Mouse (Mus musculus): ENCODE results near the gene Clcc1.
"Not testable (repeated sequence)": the region's sequence is repeated elsewhere in the genome, so short reads cannot be mapped to it uniquely, and the experiment has no call there.

Gene Clcc1

GRCm38 (mm10) chr3:108653710-108654379 is at the start of gene Clcc1:
Gene Clcc1 (plus strand): TSS chr3:108653913.
- ChIA-PET POLR2A (interaction anchor here (0.6 to 1.6 kb wide), 10 partner anchors 36 to 1039 kb away, joined by 3 to 6 read pairs (median 4); partner anchors contain the start of genes Stxbp3 (in 2 of the 4) and Taf13 (in 1 of the 4)), CTCF (no interaction called here)

GRCm38 (mm10) chr3:108608906-108609305 is 44.8 kb upstream of the Clcc1 start:
- POLR2A ChIA-PET = no interaction called here
- CTCF ChIA-PET = no interaction called here

DNA sequence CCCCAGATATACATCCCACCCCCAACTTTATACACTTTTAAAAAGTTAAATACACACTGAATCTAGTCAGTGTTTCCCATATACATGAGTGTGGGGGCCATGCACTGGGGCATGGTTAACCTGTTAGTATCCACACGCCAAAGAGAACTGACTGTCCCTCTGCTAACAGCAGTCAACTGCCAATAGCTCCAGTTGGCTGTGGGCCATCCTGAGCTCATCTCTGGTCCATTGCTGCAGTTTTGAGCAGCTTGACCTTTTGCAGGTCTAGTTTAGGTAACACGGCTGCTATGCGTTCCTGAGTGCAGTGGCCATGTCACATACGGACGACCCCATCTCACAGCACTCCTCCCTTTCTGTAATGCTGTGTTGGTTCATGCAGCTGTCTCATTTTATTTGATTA is 19.0 kb upstream of the Clcc1 start:
- ChIA-PET POLR2A (interaction anchor here in 2 of 4 experiments (0.6 to 0.7 kb wide), 3 partner anchors 12 to 338 kb away, joined by 3 to 5 read pairs (median 3); no protein-coding TSS in a partner anchor), CTCF (interaction anchor here in 2 of 4 experiments (0.6 to 0.7 kb wide), 2 partner anchors 21 to 227 kb away, joined by 3 to 5 read pairs; no protein-coding TSS in a partner anchor)

- POLR2A ChIA-PET = interaction anchor here in 1 of 4 experiments (0.8 kb wide), 1 partner anchor 16 kb away, joined by 3 read pairs; no protein-coding TSS in a partner anchor
Observed at GRCm38 (mm10) chr3:108639412-108639811, 14.3 kb upstream of the Clcc1 start.

DNA sequence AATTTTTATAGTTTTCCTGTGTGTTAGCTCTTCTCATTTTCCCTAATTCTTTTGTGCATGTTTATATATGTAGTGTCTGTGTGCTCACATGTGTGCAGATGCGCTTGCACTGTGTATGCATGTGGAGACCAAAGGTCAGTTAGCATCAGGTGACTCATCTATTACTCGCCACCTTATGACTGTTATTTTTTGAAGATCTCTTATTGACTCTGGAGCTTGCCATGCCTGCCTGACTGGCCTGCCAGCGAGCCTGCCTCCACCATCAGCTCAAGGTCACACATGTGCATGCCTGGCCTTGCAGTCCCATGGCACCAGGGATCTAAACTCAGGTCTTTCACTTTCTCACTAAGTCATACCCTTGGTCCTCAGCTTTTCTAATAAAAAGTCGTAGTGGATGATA is 12.7 kb upstream of the Clcc1 start:
- CTCF ChIA-PET = no interaction called here
- POLR2A ChIA-PET = interaction anchor here in 1 of 4 experiments (0.6 to 1.8 kb wide), 2 partner anchors 11 to 148 kb away, joined by 3 to 5 read pairs; no protein-coding TSS in a partner anchor

More at GRCm38 (mm10) chr3:108639412-108639811, 14.3 kb upstream of the Clcc1 start:
- CTCF ChIA-PET = no interaction called here

- CTCF ChIA-PET = interaction anchor here in 1 of 4 experiments (0.7 kb wide), 1 partner anchor 211 kb away, joined by 5 read pairs; no protein-coding TSS in a partner anchor
Observed at GRCm38 (mm10) chr3:108644856-108645255, 8.9 kb upstream of the Clcc1 start.

DNA sequence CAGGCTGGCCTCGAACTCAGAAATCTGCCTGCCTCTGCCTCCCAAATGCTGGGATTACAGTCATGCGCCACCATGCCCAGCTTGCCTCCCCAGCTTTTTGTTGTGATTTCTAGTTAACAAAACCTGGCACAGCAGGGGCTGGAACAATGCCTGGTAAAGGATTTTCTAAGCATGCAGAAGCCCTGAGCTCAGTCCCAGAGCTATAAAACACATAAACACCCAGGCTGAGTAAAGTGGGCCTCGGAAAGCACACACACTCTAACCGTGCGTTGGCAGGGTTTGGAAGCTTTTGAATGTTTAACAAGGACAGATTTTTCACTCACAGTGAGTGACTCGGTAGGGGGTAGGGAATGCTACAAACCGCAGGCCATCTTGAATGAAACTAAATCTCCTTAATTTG is 7.7 kb upstream of the Clcc1 start:
- ChIA-PET CTCF (interaction anchor here in 1 of 4 experiments (0.6 to 0.7 kb wide), 2 partner anchors 63 to 154 kb away, joined by 3 to 4 read pairs; no protein-coding TSS in a partner anchor), POLR2A (interaction anchor here in 3 of 4 experiments (0.6 to 2.9 kb wide), 17 partner anchors 9 to 266 kb away, joined by 3 to 8 read pairs (median 3); partner anchors contain the start of genes Gpsm2 (in 2 of the 3), Taf13 (in 2 of the 3), Wdr47 (in 2 of the 3) and Prpf38b (in 1 of the 3))

More at GRCm38 (mm10) chr3:108644856-108645255, 8.9 kb upstream of the Clcc1 start:
- POLR2A ChIA-PET = interaction anchor here (0.7 to 1.5 kb wide), 7 partner anchors 10 to 383 kb away, joined by 3 to 13 read pairs (median 3); no protein-coding TSS in a partner anchor

GRCm38 (mm10) chr3:108647681-108648080 is 6.0 kb upstream of the Clcc1 start:
- POLR2A ChIA-PET = interaction anchor here in 3 of 4 experiments (0.6 to 2.9 kb wide), 4 partner anchors 16 to 203 kb away, joined by 3 to 7 read pairs (median 4); partner anchors contain the start of genes Sars (in 1 of the 3) and Wdr47 (in 1 of the 3)
- CTCF ChIA-PET = not testable (repeated sequence)

DNA sequence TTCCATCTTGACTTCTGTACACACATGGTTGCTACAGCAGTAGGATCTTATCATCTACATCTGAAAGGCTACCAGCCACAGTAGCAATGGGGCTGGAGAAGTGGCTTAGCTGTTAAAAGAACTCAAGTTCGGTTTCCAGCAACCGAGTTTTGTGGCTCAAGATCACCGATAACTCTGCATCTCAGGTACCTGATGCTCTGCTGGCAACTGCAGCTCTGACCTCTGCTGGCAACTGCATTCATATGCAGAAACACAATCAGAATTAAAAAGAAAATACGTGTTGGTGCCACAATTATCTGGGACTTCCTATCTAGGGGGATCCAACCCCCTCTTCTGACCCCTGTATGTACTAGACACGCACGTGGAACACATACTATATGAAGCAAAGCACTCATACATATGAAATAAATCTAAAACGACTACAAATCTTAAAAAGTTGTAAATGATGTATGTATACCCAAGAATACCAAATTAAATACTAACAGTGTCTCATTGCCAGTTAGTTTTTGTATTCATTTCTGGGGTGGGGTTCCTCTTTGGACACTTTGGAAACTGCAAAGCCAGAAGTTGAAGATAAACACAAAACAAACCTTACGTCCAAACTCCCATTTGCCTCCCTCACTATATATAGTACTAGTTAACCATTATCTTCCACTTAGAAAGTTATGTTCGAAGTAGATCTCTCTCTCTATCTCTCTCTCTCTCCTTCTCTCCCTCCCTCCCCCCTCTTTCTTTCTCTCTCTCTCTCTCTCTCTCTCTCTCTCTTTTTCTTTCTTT is 659 bp upstream of the Clcc1 start:
- ChIA-PET CTCF (interaction anchor here in 1 of 4 experiments (1.4 kb wide), 1 partner anchor 90 kb away, joined by 5 read pairs; no protein-coding TSS in a partner anchor), POLR2A (interaction anchor here in 3 of 4 experiments (0.7 to 1.8 kb wide), 17 partner anchors 10 to 1038 kb away, joined by 3 to 13 read pairs (median 4); partner anchors contain the start of genes Taf13 (in 2 of the 3), Sars (in 1 of the 3), Stxbp3 (in 1 of the 3) and Wdr47 (in 1 of the 3))

GRCm38 (mm10) chr3:108654566-108654965 is 853 bp downstream of the Clcc1 start:
- POLR2A ChIA-PET = interaction anchor here in 3 of 4 experiments (0.6 to 1.7 kb wide), 7 partner anchors 9 to 257 kb away, joined by 3 to 4 read pairs (median 3); partner anchors contain the start of genes Gpsm2 (in 1 of the 3) and Stxbp3 (in 1 of the 3)
- CTCF ChIA-PET = interaction anchor here in 3 of 4 experiments (0.6 to 1.0 kb wide), 3 partner anchors 63 to 789 kb away, joined by 3 to 5 read pairs (median 3); no protein-coding TSS in a partner anchor

DNA sequence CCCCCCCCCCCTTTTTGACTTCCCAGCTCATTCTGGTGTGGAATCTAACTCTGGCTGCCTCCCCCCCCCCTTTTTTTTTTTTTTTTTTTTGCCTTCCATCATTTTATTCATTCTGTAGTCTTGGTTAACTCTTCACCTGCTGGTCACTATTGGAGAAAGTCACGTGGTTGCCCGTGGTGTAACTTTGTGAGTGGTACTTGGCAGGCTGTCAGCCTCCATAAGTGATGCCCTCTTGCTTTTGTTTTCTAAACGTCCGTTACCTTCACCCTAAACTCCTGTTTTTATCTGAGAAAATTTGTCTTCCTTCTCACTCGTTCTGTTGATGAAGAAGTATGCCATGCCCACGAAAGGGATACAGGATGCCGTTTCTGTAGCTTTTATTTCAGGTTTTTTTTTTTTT is 1.8 kb downstream of the Clcc1 start:
- CTCF ChIA-PET = interaction anchor here in 3 of 4 experiments (0.6 to 1.0 kb wide), 6 partner anchors 64 to 468 kb away, joined by 3 to 7 read pairs (median 3); no protein-coding TSS in a partner anchor
- POLR2A ChIA-PET = interaction anchor here in 2 of 4 experiments (0.6 to 1.7 kb wide), 9 partner anchors 9 to 1052 kb away, joined by 3 to 4 read pairs (median 3); partner anchors contain the start of gene Gpsm2 (in 1 of the 2)

GRCm38 (mm10) chr3:108658612-108659011 is 4.9 kb downstream of the Clcc1 start:
- CTCF ChIA-PET = interaction anchor here in 1 of 4 experiments (0.6 to 1.2 kb wide), 2 partner anchors 87 to 114 kb away, joined by 3 to 4 read pairs; no protein-coding TSS in a partner anchor
- POLR2A ChIA-PET = interaction anchor here in 2 of 4 experiments (0.8 to 1.3 kb wide), 3 partner anchors 9 to 119 kb away, joined by 3 read pairs; partner anchors contain the start of gene Gpsm2 (in 1 of the 2)

DNA sequence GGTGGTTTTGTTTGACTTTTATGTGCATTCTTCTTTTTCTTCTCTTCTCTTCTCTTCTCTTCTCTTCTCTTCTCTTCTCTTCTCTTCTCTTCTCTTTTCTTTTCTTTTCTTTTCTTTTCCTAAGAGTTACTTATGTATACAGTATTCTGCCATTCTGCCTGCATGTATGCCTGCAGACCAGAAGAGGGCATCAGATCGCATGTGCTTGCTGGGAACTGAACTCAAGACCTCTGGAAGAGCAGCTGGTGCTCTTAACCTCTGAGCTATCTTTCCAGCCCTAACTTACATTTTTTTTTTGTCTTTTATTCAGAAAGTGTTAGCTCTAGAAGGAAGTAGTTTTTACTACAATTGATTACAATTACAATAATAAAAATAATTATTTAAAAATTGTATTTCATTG is 7.2 kb downstream of the Clcc1 start:
- POLR2A ChIA-PET = interaction anchor here in 3 of 4 experiments (0.6 to 1.5 kb wide), 7 partner anchors 14 to 476 kb away, joined by 3 to 7 read pairs (median 4); no protein-coding TSS in a partner anchor
- CTCF ChIA-PET = interaction anchor here in 3 of 4 experiments (0.6 to 1.4 kb wide), 8 partner anchors 14 to 494 kb away, joined by 3 to 5 read pairs (median 3); partner anchors contain the start of gene Stxbp3 (in 1 of the 3)

DNA sequence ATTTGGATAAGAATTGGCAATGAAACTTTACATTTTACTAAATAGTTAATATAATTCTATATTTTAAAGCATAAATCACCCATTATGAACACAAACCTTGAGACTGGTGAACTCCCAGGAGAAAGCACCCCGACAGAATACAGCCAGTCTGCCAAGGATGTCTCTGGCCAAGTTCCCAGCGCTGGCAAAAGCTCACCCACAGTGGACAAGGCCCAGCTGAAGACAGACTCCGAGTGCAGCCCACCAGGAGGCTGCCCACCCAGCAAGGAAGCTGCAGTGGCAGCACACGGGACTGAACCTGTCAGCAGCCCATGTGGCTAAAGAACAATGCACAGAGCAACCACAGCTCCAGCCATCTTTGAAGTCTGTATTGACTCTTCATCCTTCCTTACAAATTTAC is 22.9 kb downstream of the Clcc1 start:
- POLR2A ChIA-PET = interaction anchor here in 1 of 4 experiments (0.9 kb wide), 1 partner anchor 45 kb away, joined by 3 read pairs; the partner anchor contains the start of gene Gpsm2
- CTCF ChIA-PET = no interaction called here

GRCm38 (mm10) chr3:108681004-108681403 is 27.3 kb downstream of the Clcc1 start:
- CTCF ChIA-PET = no interaction called here
- POLR2A ChIA-PET = interaction anchor here in 2 of 4 experiments (0.6 to 1.1 kb wide), 3 partner anchors 13 to 312 kb away, joined by 3 read pairs; no protein-coding TSS in a partner anchor

GRCm38 (mm10) chr3:108683597-108683996 is 29.9 kb downstream of the Clcc1 start:
- POLR2A ChIA-PET = interaction anchor here in 1 of 4 experiments (1.2 kb wide), 1 partner anchor 98 kb away, joined by 3 read pairs; no protein-coding TSS in a partner anchor
- CTCF ChIA-PET = not testable (repeated sequence)

DNA sequence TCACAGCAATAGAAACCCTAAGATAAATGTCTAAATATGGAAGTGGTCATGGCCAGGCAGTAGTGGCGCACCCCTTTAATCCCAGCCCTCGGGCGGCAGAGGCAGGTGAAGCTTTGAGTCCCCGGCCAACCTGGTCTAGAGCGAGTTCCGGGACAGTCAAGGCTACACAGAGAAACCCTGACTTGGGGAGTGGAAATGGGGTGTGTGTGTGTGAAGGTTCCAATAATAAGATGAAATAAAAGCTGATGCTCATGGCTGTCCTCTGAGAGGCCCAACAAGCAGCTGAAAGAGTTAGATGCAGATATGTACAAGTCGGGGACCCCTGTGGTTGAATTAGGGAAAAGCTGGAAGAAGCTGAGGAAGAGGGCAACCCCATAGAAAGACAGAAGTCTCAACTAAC is 32.0 kb downstream of the Clcc1 start:
- ChIA-PET POLR2A (interaction anchor here in 2 of 4 experiments (0.7 to 1.4 kb wide), 2 partner anchors 37 to 729 kb away, joined by 4 read pairs; partner anchors contain the start of gene Gpsm2 (in 1 of the 2)), CTCF (no interaction called here)

DNA sequence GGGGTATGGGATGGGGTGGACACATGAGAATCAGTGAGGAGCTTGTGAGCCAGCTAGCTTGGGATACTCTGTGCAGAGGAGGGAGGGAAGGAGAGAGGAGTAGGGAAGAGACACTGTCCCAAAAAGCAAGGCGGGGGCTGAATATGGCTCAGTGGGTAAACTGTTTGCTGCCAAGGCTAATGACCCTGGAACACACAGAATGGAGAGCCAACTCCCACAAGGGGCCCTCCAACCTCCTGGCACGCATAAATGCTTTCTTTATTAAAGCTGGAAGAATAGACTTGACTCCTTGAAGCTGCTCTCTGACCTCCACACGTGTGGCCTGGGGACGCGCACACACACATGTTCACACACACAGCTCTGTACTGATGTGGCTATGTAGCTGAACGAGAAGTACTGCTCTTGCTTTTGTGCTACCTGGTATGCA is 35.3 kb downstream of the Clcc1 start:
- POLR2A ChIA-PET = interaction anchor here in 1 of 4 experiments (0.9 kb wide), 1 partner anchor 9 kb away, joined by 4 read pairs; no protein-coding TSS in a partner anchor
- CTCF ChIA-PET = no interaction called here
